Mouse (Mus musculus): ENCODE measurements around the gene Yme1l1.
A peak's percentile ranks its signal among the peaks of the same experiment; 100 is the strongest.

Gene Yme1l1

DNA sequence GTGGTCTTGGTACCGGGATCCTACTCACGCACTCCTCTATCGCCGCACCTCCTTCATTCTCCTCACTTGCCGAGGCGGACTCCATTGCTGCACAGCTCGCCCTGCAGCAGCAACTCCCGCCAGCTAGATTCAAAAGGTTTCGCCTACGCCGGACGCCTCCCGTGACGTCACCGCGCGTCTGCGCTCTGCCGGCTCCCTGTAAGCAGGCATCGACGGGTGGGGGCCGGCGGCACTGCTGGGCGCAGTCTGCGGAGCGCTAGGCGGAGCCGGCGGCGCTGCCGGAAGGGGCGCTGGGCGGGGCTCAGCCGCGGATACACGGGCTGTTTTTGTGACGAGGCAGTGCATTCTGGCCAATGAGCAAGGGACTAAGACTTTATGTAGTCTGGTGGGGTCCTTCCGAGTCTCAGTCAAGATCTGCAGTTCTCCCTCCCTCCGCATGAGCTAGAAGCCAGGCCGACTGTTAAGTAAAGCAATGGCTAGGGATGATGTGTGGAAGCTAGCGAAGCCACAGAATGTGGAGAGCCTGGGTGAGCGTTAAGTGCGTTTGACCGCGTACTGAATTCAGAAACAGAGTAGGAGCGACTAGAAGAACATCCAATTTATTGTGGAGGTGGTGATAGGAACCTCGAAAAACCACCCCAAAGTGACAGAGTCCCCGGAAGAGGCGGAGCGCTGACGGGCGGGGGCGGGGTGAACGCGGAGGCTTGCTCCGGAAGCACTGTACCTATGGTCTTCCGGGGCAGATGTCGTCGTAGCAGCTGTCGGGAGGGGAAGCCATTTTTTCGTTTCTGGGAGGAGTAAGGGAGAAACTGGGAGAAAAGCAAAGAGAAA is at the start of gene Yme1l1, which contains the start of gene Mastl:
Gene Yme1l1, plus strand, starts transcription at position 593 of the 831 bp plus-strand sequence.
Gene Mastl, minus strand, starts transcription at position 248 of the 831 bp plus-strand sequence.
- peak; percentile 93 to 96 for DNase-seq (ENCODE audit: low read depth in 2 of 2, low spot score in 2 of 2)

DNA sequence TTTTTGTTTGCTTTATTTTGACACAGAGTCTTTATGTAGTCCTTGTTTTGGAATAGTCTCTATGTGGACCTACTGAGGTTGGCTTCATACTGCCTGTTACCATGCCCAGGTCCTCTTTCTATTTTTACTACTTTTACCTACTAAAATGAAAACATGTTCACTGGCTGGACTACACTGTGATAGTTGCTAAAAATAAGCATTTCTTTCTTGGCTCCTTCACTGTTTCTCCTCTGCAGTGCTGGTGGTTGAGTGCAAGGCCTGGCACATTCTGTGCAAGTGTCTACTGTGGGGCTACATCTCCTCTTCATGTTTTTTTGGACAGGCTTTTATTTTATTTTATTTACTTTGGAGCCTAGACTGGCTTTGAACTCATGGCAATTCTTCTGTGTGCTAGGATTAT is 36.6 kb upstream of the Yme1l1 start:
- DNase-seq (ENCODE audit: low read depth in 2 of 2, low spot score in 2 of 2), result no peak

DNA sequence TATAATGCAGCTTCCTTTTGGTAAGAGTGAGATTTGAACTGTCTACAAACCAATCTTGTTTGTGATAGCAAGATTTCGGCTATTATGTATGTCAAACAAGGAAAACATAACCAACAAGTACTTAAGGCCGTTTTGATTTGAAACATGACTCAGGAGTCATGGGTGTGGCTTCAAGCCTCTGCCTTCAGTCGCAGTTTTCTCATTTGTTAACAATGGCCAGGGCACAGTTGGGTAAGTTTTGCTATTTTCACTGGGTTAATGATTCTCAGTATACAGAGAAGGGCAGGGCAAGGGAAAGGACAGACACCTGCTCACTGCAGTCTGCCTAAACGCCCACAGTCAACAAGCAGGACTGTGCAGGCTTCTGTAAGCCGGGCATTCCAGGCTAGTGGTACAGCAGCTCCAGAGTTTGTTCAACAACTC is 959 bp upstream of the Yme1l1 start:
- DNase-seq (ENCODE audit: low read depth in 2 of 2, low spot score in 2 of 2), result no peak

- no peak for DNase-seq (ENCODE audit: low read depth in 2 of 2, low spot score in 2 of 2)
These were observed 476 bp downstream of the Yme1l1 start for GRCm38 (mm10) chr2:23156608-23157081.

DNA sequence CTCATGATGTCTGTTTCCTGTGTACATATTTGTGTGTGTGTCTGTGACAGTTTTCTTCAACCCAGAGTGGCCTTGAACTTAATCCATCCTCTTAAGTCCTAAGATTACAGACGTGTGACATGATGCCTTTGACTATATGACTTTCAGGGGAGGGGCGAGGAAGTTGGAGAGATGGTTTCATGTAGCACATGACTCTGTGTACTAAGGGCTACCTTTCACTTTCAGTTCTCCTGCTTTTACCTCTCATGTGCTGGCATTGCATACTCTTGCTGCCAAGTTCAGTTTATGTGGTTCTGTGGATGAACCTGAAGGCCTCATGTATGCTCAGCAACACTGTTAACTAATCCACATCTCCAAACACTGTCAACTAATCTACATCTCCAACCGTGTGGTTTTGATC is 16.1 kb downstream of the Yme1l1 start:
- no peak for DNase-seq (ENCODE audit: low read depth in 2 of 2, low spot score in 2 of 2)

GRCm38 (mm10) chr2:23194366-23194765 is 38.2 kb downstream of the Yme1l1 start:
- no peak for DNase-seq (ENCODE audit: low read depth in 2 of 2, low spot score in 2 of 2)

DNA sequence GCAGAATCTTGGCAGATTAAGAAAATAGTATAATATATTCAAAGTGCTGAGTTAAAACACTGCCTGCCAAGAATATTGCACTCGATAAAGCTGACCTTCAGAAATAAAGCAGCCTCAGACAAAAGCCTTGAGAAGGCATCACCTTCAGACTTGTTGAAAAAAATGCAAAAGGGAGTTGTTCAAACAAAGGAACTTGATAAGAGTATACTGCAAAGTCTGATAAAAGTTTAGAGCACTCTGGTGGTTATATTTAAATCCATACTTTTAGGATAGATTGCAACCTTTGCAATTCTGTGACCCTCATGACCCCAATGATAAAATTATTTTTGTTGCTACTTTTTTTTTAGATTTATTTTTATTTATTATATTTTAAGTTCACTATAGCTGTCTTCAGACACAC is 44.9 kb downstream of the Yme1l1 start:
- no peak for DNase-seq (ENCODE audit: low read depth in 2 of 2, low spot score in 2 of 2)

GRCm38 (mm10) chr2:23202900-23203670 is 46.9 kb downstream of the Yme1l1 start:
- no peak for DNase-seq (ENCODE audit: low read depth in 2 of 2, low spot score in 2 of 2)

DNA sequence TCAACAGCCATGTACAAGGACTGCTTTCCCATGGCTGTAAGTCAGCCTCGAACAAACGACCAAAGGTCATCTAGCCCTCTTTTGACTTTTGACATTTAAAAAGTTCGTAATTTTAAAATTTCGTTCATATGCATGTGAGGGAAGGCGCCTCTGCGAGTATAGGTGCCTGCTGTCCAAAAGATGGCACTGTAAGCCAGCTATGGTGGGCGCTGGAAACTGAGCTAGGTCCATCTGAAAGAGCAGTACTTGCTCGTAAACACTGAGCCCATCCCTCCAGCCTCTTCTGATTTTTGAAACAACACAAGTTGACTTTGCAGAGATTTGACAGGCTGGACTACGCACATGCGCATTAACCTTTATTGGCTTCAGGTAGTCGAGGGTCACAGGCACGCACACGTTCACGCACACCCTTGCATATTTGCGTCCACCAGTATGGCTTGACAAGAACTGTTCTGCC is 50.9 kb downstream of the Yme1l1 start, which contains the start of gene 4931423N10Rik:
Gene 4931423N10Rik, plus strand, starts transcription at position 407 of the 457 bp plus-strand sequence.
- DNase-seq (ENCODE audit: low read depth in 2 of 2, low spot score in 2 of 2), result no peak

DNA sequence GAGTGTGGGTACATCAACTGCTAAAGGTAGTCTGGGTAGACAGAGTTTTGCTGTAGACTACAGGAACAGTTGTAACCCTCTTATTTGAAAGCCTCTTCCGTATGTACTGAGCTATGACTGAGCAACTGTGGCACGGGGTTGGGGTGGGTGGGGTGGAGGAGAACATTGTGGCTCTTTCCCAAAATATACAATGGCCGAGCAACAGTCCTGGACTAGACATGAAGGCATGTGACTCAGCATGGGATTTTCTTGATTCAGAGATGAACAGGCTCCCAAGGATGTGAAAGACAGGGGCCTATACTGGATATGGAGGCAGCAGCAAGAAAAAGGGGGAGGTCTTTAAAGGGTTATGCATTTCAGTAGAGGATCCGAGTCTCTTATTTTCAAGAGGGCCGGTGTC is 57.5 kb downstream of the Yme1l1 start:
- DNase-seq (ENCODE audit: low read depth in 2 of 2, low spot score in 2 of 2), result no peak

- no peak for DNase-seq (ENCODE audit: low read depth in 2 of 2, low spot score in 2 of 2)
These were observed 69.0 kb downstream of the Yme1l1 start for GRCm38 (mm10) chr2:23225199-23225598.

- DNase-seq (ENCODE audit: low read depth in 2 of 2, low spot score in 2 of 2), result no peak
These were observed 72.3 kb downstream of the Yme1l1 start for GRCm38 (mm10) chr2:23228463-23228862.

DNA sequence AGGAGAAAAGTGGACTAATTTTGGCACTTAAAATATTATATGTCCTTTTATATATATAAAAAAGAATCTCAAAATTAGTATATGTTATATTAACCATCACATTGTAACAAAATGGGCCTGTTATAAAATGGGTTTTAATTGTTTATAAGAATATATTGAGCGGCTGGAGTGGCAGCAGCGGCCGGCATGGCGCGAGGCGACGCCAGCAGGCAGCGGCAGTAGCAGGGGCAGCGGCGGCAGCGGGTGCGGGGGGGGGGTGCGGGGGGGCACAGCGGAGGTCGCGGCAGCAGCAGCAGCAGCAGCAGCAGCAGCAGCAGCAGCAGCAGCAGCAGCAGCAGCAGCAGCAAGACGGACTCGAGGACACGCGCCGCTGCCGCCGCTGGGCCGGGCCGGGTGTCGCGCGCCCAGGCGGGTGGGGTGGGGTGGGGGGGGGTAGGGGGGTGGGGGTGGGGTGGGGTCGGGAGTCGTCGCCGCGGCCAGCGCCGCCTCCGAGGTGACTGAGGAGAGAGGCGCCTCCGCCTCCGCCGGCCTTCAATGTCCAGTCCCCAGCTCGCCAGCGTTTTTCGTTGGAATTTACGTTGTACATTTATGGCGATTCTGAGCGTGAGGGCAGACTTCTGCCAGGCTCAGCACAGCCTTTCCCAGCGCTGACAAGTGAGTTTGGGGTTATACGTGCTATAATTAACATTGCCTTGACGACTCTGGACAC is 78.0 kb downstream of the Yme1l1 start:
- no peak for DNase-seq (ENCODE audit: low read depth in 2 of 2, low spot score in 2 of 2)
